19 mouse cellular contexts compared by ENCODE assay signal in genomic region chr13:85437009-85437408, GRCm38 (mm10).
"Had no signal": no experiment of that assay in that cellular context is flagged by ENCODE, and none has a peak within 500 bp of the region (broad histone marks: within the 10 kb centered on the region; RNA-seq: fewer than 3 reads in every experiment).

No protein-coding gene starts in this region.

- H3K9ac ChIP-seq: limb, embryonic 12.5 days; liver, embryonic 13.5 days; liver, postnatal 0 days; lung, embryonic 15.5 days; neural tube, embryonic 13.5 days had no signal

- H3K9me3 ChIP-seq: limb, embryonic 12.5 days; liver, embryonic 13.5 days; lung, embryonic 15.5 days; megakaryocyte, embryonic 14.5 days; neural tube, embryonic 13.5 days had no signal

- H3K4me3 ChIP-seq: limb, embryonic 12.5 days; liver, embryonic 13.5 days; lung, embryonic 15.5 days; megakaryocyte, embryonic 14.5 days; neural tube, embryonic 13.5 days had no signal

- H3K4me2 ChIP-seq: limb, embryonic 12.5 days; liver, embryonic 13.5 days; lung, embryonic 15.5 days; midbrain, embryonic 11.5 days; neural tube, embryonic 13.5 days had no signal

- ATAC-seq: liver, postnatal 0 days; midbrain, embryonic 16.5 days had no signal

- H3K36me3 ChIP-seq: limb, embryonic 12.5 days; liver, embryonic 13.5 days; lung, embryonic 15.5 days; neural tube, embryonic 13.5 days had no signal

- H3K27me3 ChIP-seq: limb, embryonic 12.5 days; liver, embryonic 13.5 days; lung, embryonic 15.5 days; megakaryocyte, embryonic 14.5 days; neural tube, embryonic 13.5 days had no signal

- DNase-seq: kidney, adult 9 months; kidney, postnatal 36 days; liver; liver, embryonic 13.5 days; liver, postnatal 0 days; lung, postnatal 14 days; retina, postnatal 1 day; right cerebral cortex, postnatal 4 days; spleen, adult 18-20 months; thymus, adult 2 months; thymus, postnatal 25 days had no signal

- H3K4me1 ChIP-seq: limb, embryonic 12.5 days; liver, embryonic 13.5 days; lung, embryonic 15.5 days; neural tube, embryonic 13.5 days had no signal

- H3K27ac ChIP-seq: kidney, postnatal 0 days; limb, embryonic 12.5 days; liver, embryonic 13.5 days; lung, embryonic 15.5 days; macrophage; neural tube, embryonic 13.5 days had no signal
